Mouse (Mus musculus): ENCODE measurements around the gene Ryr3.

- no peak for TF ChIP-seq CTCF (IDR thresholded peaks at IDR 0.05; ENCODE audit: extremely low read depth, insufficient read length, insufficient replicate concordance, low read depth, low read length)
- no peak for TF ChIP-seq POLR2A (IDR thresholded peaks at IDR 0.05; ENCODE audit: low read depth, low read length)
These were observed 55.4 kb downstream of the Ryr3 start for GRCm38 (mm10) chr2:113161494-113161893.

Data from small intestine, adult 2 months (tissue).